Mouse (Mus musculus): Measurements from ENCODE around the gene Jsrp1. TPM values are rescaled to one million over a fixed set of nuclear protein-coding genes. Genes with fewer than 3 reads are reported as not detected.
"Not testable (repeated sequence)": the region's sequence is repeated elsewhere in the genome, so short reads cannot be mapped to it uniquely, and the experiment has no call there.

Gene Jsrp1
- polyA plus RNA-seq, 1 experiment, result not detected

DNA sequence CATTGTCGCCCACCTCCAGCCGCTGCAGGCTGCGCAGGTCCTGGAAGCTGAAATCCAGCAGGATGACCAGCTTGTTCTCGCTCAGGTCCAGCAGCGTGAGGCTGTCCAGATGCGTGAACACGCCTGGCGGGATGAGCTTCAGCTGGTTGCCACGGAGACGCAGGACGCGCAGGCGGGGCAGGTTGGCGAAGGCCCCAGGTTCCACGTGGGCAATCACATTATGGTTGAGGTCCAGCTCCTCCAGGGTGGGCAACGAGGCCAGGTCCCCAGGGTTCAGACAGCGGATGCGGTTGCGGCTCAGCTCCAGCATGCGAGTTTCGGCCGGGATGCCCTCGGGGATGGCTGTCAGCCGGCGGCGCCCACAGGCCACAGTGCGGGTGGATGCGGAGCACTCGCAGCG, 22.3 kb upstream of the Jsrp1 start:
- no peak overlapping the region for H3K4me3 ChIP-seq (ENCODE audit: low read depth, low read length)
- H3K27ac ChIP-seq (ENCODE audit: insufficient read depth, low read depth, low read length), result no peak overlapping the region
- peaks cover 4% of the 10 kb centered on the region for H3K4me1 ChIP-seq (ENCODE audit: control insufficient read depth, insufficient read depth, insufficient read length, low read length)
- TF ChIP-seq CTCF (IDR thresholded peaks at IDR 0.05; ENCODE audit: extremely low read depth, insufficient read length, insufficient replicate concordance, low read depth, low read length) (no peak), POLR2A (IDR thresholded peaks at IDR 0.05; ENCODE audit: low read depth, low read length) (no peak)
- peaks cover 22% of the 10 kb centered on the region for H3K27me3 ChIP-seq (ENCODE audit: control insufficient read depth, insufficient read depth, low read length)
- H3K36me3 ChIP-seq (ENCODE audit: control insufficient read depth, insufficient read depth, low read length), result no peaks in the 10 kb centered on the region
- 46% methylated on average over 30 of the region's 30 CpGs for WGBS

DNA sequence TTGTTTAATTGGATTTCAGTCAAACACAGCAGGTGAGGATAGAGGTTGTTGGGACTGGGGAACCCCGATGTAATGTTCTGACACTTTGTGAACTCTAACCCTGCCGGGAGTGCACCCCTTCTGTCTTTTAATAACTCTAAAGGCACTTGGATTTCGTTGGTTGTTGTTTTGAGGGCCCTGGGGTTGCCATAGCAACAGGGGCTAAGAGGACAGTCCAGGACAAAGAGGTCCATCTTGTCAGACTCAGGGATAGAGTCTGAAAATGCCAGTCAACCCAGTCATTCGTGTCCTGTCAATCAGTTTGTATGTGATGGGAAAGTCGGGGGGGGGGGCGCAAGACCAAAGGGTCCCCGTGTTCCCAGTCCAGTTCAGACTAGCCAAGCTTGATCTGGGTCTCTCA, 19.5 kb upstream of the Jsrp1 start:
- Histone ChIP-seq H3K4me1 (ENCODE audit: control insufficient read depth, insufficient read depth, insufficient read length, low read length) (peaks cover 23% of the 10 kb centered on the region), H3K4me3 (ENCODE audit: low read depth, low read length) (no peak overlapping the region), H3K36me3 (ENCODE audit: control insufficient read depth, insufficient read depth, low read length) (peaks cover 19% of the 10 kb centered on the region), H3K27me3 (ENCODE audit: control insufficient read depth, insufficient read depth, low read length) (peaks cover 22% of the 10 kb centered on the region), H3K27ac (ENCODE audit: insufficient read depth, low read depth, low read length) (no peak overlapping the region)
- WGBS, result 59% methylated on average over 7 of the region's 7 CpGs
- TF ChIP-seq CTCF (IDR thresholded peaks at IDR 0.05; ENCODE audit: extremely low read depth, insufficient read length, insufficient replicate concordance, low read depth, low read length), result no peak
- no peak for TF ChIP-seq POLR2A (IDR thresholded peaks at IDR 0.05; ENCODE audit: low read depth, low read length)

DNA sequence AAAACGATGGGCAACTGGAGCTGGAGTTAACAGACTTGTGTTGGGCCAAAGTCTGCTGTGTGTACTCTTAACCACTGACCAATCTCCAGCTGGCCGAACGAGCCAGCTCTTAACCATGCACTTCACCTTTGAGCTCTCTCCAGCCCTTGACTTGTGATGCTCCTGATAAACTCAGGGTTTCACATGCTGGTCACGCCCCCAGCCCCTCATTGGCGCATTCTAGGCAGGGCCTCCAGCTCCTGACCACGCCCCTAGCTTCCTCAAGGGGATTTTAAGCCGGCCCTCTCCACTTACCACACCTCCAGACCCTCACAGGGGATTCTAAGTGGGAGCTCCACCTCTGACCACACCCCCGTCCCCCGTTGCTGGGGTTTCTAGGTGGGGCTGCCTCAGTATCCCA, 17.8 kb upstream of the Jsrp1 start:
- Histone ChIP-seq H3K27ac (ENCODE audit: insufficient read depth, low read depth, low read length) (no peak overlapping the region), H3K27me3 (ENCODE audit: control insufficient read depth, insufficient read depth, low read length) (peaks cover 22% of the 10 kb centered on the region), H3K4me3 (ENCODE audit: low read depth, low read length) (no peak overlapping the region), H3K4me1 (ENCODE audit: control insufficient read depth, insufficient read depth, insufficient read length, low read length) (peaks cover 23% of the 10 kb centered on the region), H3K36me3 (ENCODE audit: control insufficient read depth, insufficient read depth, low read length) (peaks cover 19% of the 10 kb centered on the region)
- TF ChIP-seq CTCF (IDR thresholded peaks at IDR 0.05; ENCODE audit: extremely low read depth, insufficient read length, insufficient replicate concordance, low read depth, low read length) (no peak), POLR2A (IDR thresholded peaks at IDR 0.05; ENCODE audit: low read depth, low read length) (no peak)
- WGBS, result 17% methylated on average over 9 of the region's 9 CpGs

DNA sequence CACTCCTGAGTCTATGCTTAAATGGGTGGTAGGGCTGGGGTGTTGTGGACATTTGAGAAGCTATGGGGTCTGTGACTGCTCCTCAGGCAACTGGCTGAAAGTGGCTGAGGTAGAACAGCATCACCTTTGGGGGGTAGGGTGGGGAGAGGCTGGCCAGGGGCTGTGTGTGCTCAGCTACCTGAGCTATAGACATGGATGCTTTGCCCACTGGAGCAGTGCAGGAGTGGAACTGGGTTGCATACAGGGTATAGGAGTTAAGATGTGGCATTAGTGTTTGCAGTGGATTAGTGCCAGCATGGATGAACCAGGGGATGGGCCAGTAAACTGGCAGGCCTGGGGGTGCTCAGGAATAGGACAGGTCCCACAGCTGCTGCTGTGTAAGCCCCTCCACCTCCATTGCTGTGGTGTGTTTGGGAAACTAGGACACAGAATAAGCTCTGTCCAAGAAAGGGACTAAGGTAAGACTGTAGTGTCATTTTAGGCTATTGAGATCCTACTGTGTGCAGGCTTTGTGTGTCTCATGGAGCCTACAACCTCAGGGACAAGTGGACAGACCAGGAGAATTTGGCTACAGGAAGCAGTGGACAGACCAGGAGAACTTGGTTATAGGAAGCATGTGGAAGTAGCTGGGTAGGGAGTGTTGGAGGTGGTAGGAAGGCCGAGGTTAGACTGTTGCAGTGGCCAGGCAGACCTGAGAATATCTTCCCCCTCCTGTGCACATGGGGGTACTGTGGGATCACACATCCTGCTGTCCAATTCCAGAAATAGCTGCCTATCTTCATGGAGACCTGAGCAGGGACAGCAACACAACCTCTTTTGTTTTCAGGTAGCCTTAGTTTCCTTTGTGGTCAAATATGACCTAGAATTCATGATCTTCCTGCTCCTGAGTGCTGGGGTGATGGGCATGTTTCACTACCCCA, 16.3 kb upstream of the Jsrp1 start:
- no peak overlapping the region for H3K4me3 ChIP-seq (ENCODE audit: low read depth, low read length)
- H3K27ac ChIP-seq (ENCODE audit: insufficient read depth, low read depth, low read length), result no peak overlapping the region
- H3K36me3 ChIP-seq (ENCODE audit: control insufficient read depth, insufficient read depth, low read length), result peaks cover 19% of the 10 kb centered on the region
- H3K27me3 ChIP-seq (ENCODE audit: control insufficient read depth, insufficient read depth, low read length), result peaks cover 11% of the 10 kb centered on the region
- 43% methylated on average over 1 of the region's 1 CpGs for WGBS
- no peak for TF ChIP-seq CTCF (IDR thresholded peaks at IDR 0.05; ENCODE audit: extremely low read depth, insufficient read length, insufficient replicate concordance, low read depth, low read length)
- no peak for TF ChIP-seq POLR2A (IDR thresholded peaks at IDR 0.05; ENCODE audit: low read depth, low read length)
- H3K4me1 ChIP-seq (ENCODE audit: control insufficient read depth, insufficient read depth, insufficient read length, low read length), result peaks cover 23% of the 10 kb centered on the region

DNA sequence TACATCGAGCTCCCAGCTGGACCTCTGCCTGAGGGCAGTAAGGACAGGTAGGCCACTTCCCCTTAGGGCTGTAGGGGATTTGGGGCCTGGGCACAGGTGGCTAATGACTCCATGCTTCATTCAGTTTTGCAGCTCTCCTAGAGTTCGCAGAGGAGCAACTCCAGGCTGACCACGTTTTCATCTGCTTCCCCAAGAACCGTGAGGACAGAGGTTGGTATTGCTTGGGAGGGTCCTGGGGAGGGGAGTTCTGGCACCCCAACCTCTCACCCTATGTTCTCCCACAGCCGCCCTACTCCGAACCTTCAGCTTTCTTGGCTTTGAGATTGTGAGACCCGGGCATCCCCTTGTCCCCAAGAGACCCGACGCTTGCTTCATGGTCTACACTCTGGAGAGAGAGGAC, 15.3 kb upstream of the Jsrp1 start:
- WGBS, result 56% methylated on average over 9 of the region's 9 CpGs
- peak overlapping the region; percentile 76 for H3K4me3 ChIP-seq (ENCODE audit: low read depth, low read length)
- peaks cover 23% of the 10 kb centered on the region for H3K4me1 ChIP-seq (ENCODE audit: control insufficient read depth, insufficient read depth, insufficient read length, low read length)
- H3K27me3 ChIP-seq (ENCODE audit: control insufficient read depth, insufficient read depth, low read length); H3K27ac ChIP-seq (ENCODE audit: insufficient read depth, low read depth, low read length): not testable (repeated sequence)
- peaks cover 19% of the 10 kb centered on the region for H3K36me3 ChIP-seq (ENCODE audit: control insufficient read depth, insufficient read depth, low read length)

DNA sequence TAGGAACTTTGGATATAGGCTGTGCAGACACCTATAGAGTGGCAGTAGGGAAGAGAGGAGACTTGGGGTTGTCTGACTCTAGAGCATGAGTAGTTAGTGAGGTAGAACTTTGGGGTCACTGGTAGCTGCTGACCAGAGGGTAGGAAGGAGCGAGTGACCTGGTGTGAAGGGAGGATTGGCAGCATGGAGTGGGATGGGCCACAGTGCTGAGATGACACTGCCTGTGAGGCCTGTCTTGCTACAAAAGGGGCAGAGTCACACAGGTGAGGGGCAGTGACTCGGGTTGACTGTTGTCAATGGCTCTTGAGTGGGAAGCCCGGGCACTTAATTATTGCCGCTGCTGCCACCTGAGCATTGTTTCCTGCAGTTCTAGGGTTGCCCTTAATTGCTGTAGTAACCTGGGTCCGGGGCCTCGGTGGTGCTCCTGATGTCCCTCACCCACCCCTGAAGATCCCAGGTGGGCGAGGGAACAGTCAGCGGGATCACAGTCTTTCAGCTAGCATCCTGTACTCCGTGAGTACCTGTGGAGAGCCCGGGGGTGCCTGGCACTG, 14.6 kb upstream of the Jsrp1 start:
- no peaks in the 10 kb centered on the region for H3K27me3 ChIP-seq (ENCODE audit: control insufficient read depth, insufficient read depth, low read length)
- H3K4me1 ChIP-seq (ENCODE audit: control insufficient read depth, insufficient read depth, insufficient read length, low read length), result peaks cover 23% of the 10 kb centered on the region
- peak overlapping the region; percentile 76 for H3K4me3 ChIP-seq (ENCODE audit: low read depth, low read length)
- 25% methylated on average over 10 of the region's 10 CpGs for WGBS
- H3K27ac ChIP-seq (ENCODE audit: insufficient read depth, low read depth, low read length), result no peak overlapping the region
- TF ChIP-seq CTCF (IDR thresholded peaks at IDR 0.05; ENCODE audit: extremely low read depth, insufficient read length, insufficient replicate concordance, low read depth, low read length) (no peak), POLR2A (IDR thresholded peaks at IDR 0.05; ENCODE audit: low read depth, low read length) (no peak)
- H3K36me3 ChIP-seq (ENCODE audit: control insufficient read depth, insufficient read depth, low read length), result peaks cover 19% of the 10 kb centered on the region

DNA sequence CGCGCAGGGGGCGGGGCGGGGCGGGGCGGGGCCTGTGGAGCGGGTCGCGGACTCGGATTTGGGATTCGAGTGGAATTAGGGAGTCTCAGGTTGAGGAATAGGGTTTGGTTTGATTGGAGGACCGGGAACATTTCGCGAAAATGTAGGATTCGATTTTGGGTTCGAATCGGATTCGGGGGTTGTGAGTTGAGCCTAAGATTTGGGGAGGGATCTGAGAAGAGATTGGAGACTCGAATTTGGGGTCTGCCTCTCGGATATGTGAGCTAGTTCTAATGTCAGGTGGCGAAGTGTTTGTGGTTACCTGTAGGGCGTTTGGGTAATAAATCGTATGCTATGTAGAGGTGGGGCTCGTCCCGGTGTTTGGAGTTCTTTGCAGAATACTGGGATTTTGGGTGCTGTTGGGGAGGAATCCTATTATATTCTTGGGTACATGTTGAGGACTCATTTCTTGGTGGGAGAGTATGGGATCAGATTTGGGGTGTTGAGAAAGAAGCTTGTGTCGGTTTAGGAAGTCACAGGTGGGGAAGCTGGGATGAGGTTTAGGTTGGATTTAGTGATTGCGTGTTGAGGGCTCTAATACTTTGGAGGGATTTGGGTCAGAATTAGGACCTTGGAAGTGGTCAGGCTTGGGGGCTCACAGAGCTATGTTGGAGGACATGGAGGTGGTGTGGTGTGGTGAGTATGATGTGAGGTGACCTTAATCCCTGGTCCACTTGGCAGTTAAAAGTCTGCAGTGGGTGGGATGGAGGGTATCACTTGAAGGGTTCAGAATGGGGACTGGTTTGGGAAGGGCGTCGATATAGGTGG, 14.0 kb upstream of the Jsrp1 start:
- Histone ChIP-seq H3K27ac (ENCODE audit: insufficient read depth, low read depth, low read length) (no peak overlapping the region), H3K27me3 (ENCODE audit: control insufficient read depth, insufficient read depth, low read length) (no peaks in the 10 kb centered on the region), H3K4me1 (ENCODE audit: control insufficient read depth, insufficient read depth, insufficient read length, low read length) (peaks cover 23% of the 10 kb centered on the region), H3K4me3 (ENCODE audit: low read depth, low read length) (peak overlapping the region; percentile 76), H3K36me3 (ENCODE audit: control insufficient read depth, insufficient read depth, low read length) (peaks cover 19% of the 10 kb centered on the region)
- WGBS, result 2% methylated on average over 29 of the region's 29 CpGs
- no peak for TF ChIP-seq CTCF (IDR thresholded peaks at IDR 0.05; ENCODE audit: extremely low read depth, insufficient read length, insufficient replicate concordance, low read depth, low read length)
- TF ChIP-seq POLR2A (IDR thresholded peaks at IDR 0.05; ENCODE audit: low read depth, low read length), result no peak
